Mouse (Mus musculus) intestine, embryonic 15.5 days (tissue): Measurements from ENCODE around the gene Gm44503. TPM values are rescaled to one million over a fixed set of nuclear protein-coding genes. Genes with fewer than 3 reads are reported as not detected.

Experiments used
- ATAC-seq: fragments of 200-750 bp; cut with Nextera tagmentation; 2 replicates; pipeline ENCODE4 v1.8.0; 2017; ENCODE audit warnings: moderate TSS enrichment, moderate library complexity
- H3K27ac ChIP-seq: fragments of 300-500 bp; sonication (generic); 2 replicates; pipeline ENCODE4 v1.5.1; 2015; ENCODE audit warnings: mild to moderate bottlenecking, inconsistent platforms
- H3K27me3 ChIP-seq: fragments of 300-500 bp; sonication (generic); replicated peaks from 2 replicates; pipeline ENCODE4 v1.6.1; 2015; ENCODE audit warnings: inconsistent platforms
- H3K36me3 ChIP-seq: fragments of 300-500 bp; sonication (generic); 2 replicates; pipeline ENCODE4 v1.6.1; 2015; ENCODE audit warnings: inconsistent platforms
- H3K4me1 ChIP-seq: fragments of 300-500 bp; sonication (generic); replicated peaks from 2 replicates; pipeline ENCODE4 v1.6.1; 2015; ENCODE audit warnings: inconsistent platforms
- H3K4me2 ChIP-seq: fragments of 300-500 bp; sonication (generic); replicated peaks from 2 replicates; pipeline ENCODE4 v1.6.1; 2015; ENCODE audit warnings: mild to moderate bottlenecking, inconsistent platforms
- H3K4me3 ChIP-seq: fragments of 300-500 bp; sonication (generic); replicated peaks from 2 replicates; pipeline ENCODE4 v1.5.1; 2015; ENCODE audit warnings: inconsistent platforms
- H3K9ac ChIP-seq: fragments of 300-500 bp; sonication (generic); 2 replicates; pipeline ENCODE4 v1.6.1; 2015; ENCODE audit warnings: inconsistent platforms
- H3K9me3 ChIP-seq: fragments of 300-500 bp; sonication (generic); 2 replicates; pipeline ENCODE4 v1.6.1; 2016; ENCODE audit warnings: inconsistent platforms
- WGBS: fragments of 180-500 bp; shearing (Covaris S2); methylation state at CpG from one replicate; pipeline ENCODE4 v1.1.7; 2015; 5-methylcytosine and 5-hydroxymethylcytosine counted together
- polyA plus RNA-seq: library from polyadenylated mRNA; unstranded; fragments of >200 nt; fragmentation: Nextera tagmentation; extraction: Ambion mirVana; gene quantifications from 2 replicates; pipeline ENCODE4 v1.2.1, GENCODE M21; 2015

The Gm44503 gene
- polyA plus RNA-seq, 1 experiment from 2014 or later = not detected

- Histone ChIP-seq H3K36me3 (no peaks in the 10 kb centered on the region), H3K4me2 (no peak overlapping the region), H3K27me3 (no peaks in the 10 kb centered on the region), H3K27ac (no peak overlapping the region), H3K9ac (no peak overlapping the region), H3K4me3 (no peak overlapping the region), H3K9me3 (no peaks in the 10 kb centered on the region), H3K4me1 (no peaks in the 10 kb centered on the region)
- ATAC-seq = no peak
- WGBS = 83% methylated on average over 6 of the region's 6 CpGs
These were observed 46.5 kb downstream of the Gm44503 start for GRCm38 (mm10) chr9:73005106-73005505.

- no peak for ATAC-seq
- no peak overlapping the region for H3K4me3 ChIP-seq
- 96% methylated on average over 3 of the region's 3 CpGs for WGBS
- H3K4me1 ChIP-seq = no peaks in the 10 kb centered on the region
- no peaks in the 10 kb centered on the region for H3K36me3 ChIP-seq
- no peak overlapping the region for H3K4me2 ChIP-seq
- H3K27me3 ChIP-seq = no peaks in the 10 kb centered on the region
- no peaks in the 10 kb centered on the region for H3K9me3 ChIP-seq
- H3K27ac ChIP-seq = no peak overlapping the region
- H3K9ac ChIP-seq = no peak overlapping the region
These were observed 47.5 kb downstream of the Gm44503 start for GRCm38 (mm10) chr9:73006175-73006574.

GRCm38 (mm10) chr9:73008384-73008783 lies 49.7 kb downstream of the Gm44503 start:
- no peaks in the 10 kb centered on the region for H3K27me3 ChIP-seq
- no peak overlapping the region for H3K27ac ChIP-seq
- no peak overlapping the region for H3K4me2 ChIP-seq
- H3K36me3 ChIP-seq = 0 out of 2 replicates have a peak, but pooled peaks cover 4% of the 10 kb centered on the region
- WGBS = 66% methylated on average over 3 of the region's 3 CpGs
- ATAC-seq = no peak
- H3K4me3 ChIP-seq = no peak overlapping the region
- H3K9me3 ChIP-seq = no peaks in the 10 kb centered on the region
- no peaks in the 10 kb centered on the region for H3K4me1 ChIP-seq
- H3K9ac ChIP-seq = no peak overlapping the region

GRCm38 (mm10) chr9:73012629-73013028 lies 54.0 kb downstream of the Gm44503 start:
- H3K4me1 ChIP-seq = no peaks in the 10 kb centered on the region
- H3K9ac ChIP-seq = no peak overlapping the region
- no peak overlapping the region for H3K27ac ChIP-seq
- no peak for ATAC-seq
- H3K36me3 ChIP-seq = peaks cover 18% of the 10 kb centered on the region; the same call in 1 of the 2 replicates
- H3K4me3 ChIP-seq = no peak overlapping the region
- no peaks in the 10 kb centered on the region for H3K27me3 ChIP-seq
- no peak overlapping the region for H3K4me2 ChIP-seq
- H3K9me3 ChIP-seq = no peaks in the 10 kb centered on the region
- WGBS = 88% methylated on average over 4 of the region's 4 CpGs

- no peak for ATAC-seq
- no peak overlapping the region for H3K9ac ChIP-seq
- H3K27ac ChIP-seq = no peak overlapping the region
- H3K4me2 ChIP-seq = no peak overlapping the region
- H3K27me3 ChIP-seq = no peaks in the 10 kb centered on the region
- H3K9me3 ChIP-seq = no peaks in the 10 kb centered on the region
- peaks cover 19% of the 10 kb centered on the region for H3K36me3 ChIP-seq
- no peaks in the 10 kb centered on the region for H3K4me1 ChIP-seq
- 55% methylated on average over 13 of the region's 13 CpGs for WGBS
- H3K4me3 ChIP-seq = no peak overlapping the region
These were observed 56.1 kb downstream of the Gm44503 start for GRCm38 (mm10) chr9:73014724-73015123.

GRCm38 (mm10) chr9:73019841-73020240 lies 61.2 kb downstream of the Gm44503 start:
- no peaks in the 10 kb centered on the region for H3K4me1 ChIP-seq
- H3K36me3 ChIP-seq = peaks cover 20% of the 10 kb centered on the region
- H3K9me3 ChIP-seq = no peaks in the 10 kb centered on the region
- no peaks in the 10 kb centered on the region for H3K27me3 ChIP-seq
- WGBS = 90% methylated on average over 10 of the region's 10 CpGs
- no peak overlapping the region for H3K27ac ChIP-seq
- H3K4me3 ChIP-seq = no peak overlapping the region
- no peak overlapping the region for H3K9ac ChIP-seq
- ATAC-seq = no peak
- H3K4me2 ChIP-seq = no peak overlapping the region

- 88% methylated on average over 5 of the region's 5 CpGs for WGBS
- Histone ChIP-seq H3K9me3 (no peaks in the 10 kb centered on the region), H3K4me1 (no peaks in the 10 kb centered on the region), H3K9ac (no peak overlapping the region), H3K27me3 (no peaks in the 10 kb centered on the region), H3K4me2 (no peak overlapping the region), H3K4me3 (no peak overlapping the region), H3K36me3 (peaks cover 18% of the 10 kb centered on the region), H3K27ac (no peak overlapping the region)
- no peak for ATAC-seq
These were observed 62.0 kb downstream of the Gm44503 start for GRCm38 (mm10) chr9:73020566-73021097.

- H3K4me3 ChIP-seq = no peak overlapping the region
- 0 out of 2 replicates have a peak overlapping the region, but pooled peaks have one; percentile 3 for H3K4me2 ChIP-seq
- no peak; the same call in 1 of the 2 replicates for ATAC-seq
- H3K4me1 ChIP-seq = no peaks in the 10 kb centered on the region
- H3K36me3 ChIP-seq = no peaks in the 10 kb centered on the region
- H3K9ac ChIP-seq = no peak overlapping the region
- no peaks in the 10 kb centered on the region for H3K9me3 ChIP-seq
- no peak overlapping the region for H3K27ac ChIP-seq
- 33% methylated on average over 16 of the region's 17 CpGs for WGBS
- no peaks in the 10 kb centered on the region for H3K27me3 ChIP-seq
These were observed 67.4 kb downstream of the Gm44503 start for GRCm38 (mm10) chr9:73025818-73026636.

GRCm38 (mm10) chr9:73030443-73030842 lies 71.8 kb downstream of the Gm44503 start:
- no peaks in the 10 kb centered on the region for H3K4me1 ChIP-seq
- no peak for ATAC-seq
- H3K9me3 ChIP-seq = no peaks in the 10 kb centered on the region
- peaks cover 5% of the 10 kb centered on the region for H3K36me3 ChIP-seq
- H3K4me3 ChIP-seq = no peak overlapping the region
- H3K27me3 ChIP-seq = no peaks in the 10 kb centered on the region
- no peak overlapping the region for H3K4me2 ChIP-seq
- no peak overlapping the region for H3K27ac ChIP-seq
- no peak overlapping the region for H3K9ac ChIP-seq
- WGBS = 90% methylated on average over 1 of the region's 1 CpGs

- no peak overlapping the region for H3K9ac ChIP-seq
- H3K27me3 ChIP-seq = no peaks in the 10 kb centered on the region
- H3K4me2 ChIP-seq = no peak overlapping the region
- H3K36me3 ChIP-seq = peaks cover 5% of the 10 kb centered on the region
- H3K4me1 ChIP-seq = no peaks in the 10 kb centered on the region
- H3K27ac ChIP-seq = no peak overlapping the region
- no peak overlapping the region for H3K4me3 ChIP-seq
- no peaks in the 10 kb centered on the region for H3K9me3 ChIP-seq
- WGBS = 66% methylated on average over 4 of the region's 4 CpGs
- ATAC-seq = no peak
These were observed 72.8 kb downstream of the Gm44503 start for GRCm38 (mm10) chr9:73031421-73031820.

- 97% methylated on average over 1 of the region's 1 CpGs for WGBS
These were observed 74.8 kb downstream of the Gm44503 start for GRCm38 (mm10) chr9:73033406-73033805.

GRCm38 (mm10) chr9:73039222-73039945 lies 80.7 kb downstream of the Gm44503 start:
- H3K36me3 ChIP-seq = no peaks in the 10 kb centered on the region
- whole genome bisulfite sequencing = under 1% methylated on average over 49 of the region's 49 CpGs
- peak overlapping the region; percentile 72 for H3K27ac ChIP-seq
- H3K9me3 ChIP-seq = no peaks in the 10 kb centered on the region
- H3K9ac ChIP-seq = peak overlapping the region; percentile 71
- H3K4me2 ChIP-seq = peak overlapping the region; percentile 75
- peak overlapping the region; percentile 60 for H3K4me3 ChIP-seq
- peaks cover 17% of the 10 kb centered on the region for H3K4me1 ChIP-seq
- ATAC-seq = peak; percentile 89
- no peaks in the 10 kb centered on the region for H3K27me3 ChIP-seq

More at GRCm38 (mm10) chr9:73033406-73033805, 74.8 kb downstream of the Gm44503 start:
- Histone ChIP-seq H3K4me1 (no peaks in the 10 kb centered on the region), H3K9me3 (no peaks in the 10 kb centered on the region), H3K27ac (no peak overlapping the region), H3K27me3 (no peaks in the 10 kb centered on the region), H3K4me3 (no peak overlapping the region), H3K9ac (no peak overlapping the region), H3K4me2 (no peak overlapping the region), H3K36me3 (peaks cover 5% of the 10 kb centered on the region)
- no peak for ATAC-seq
